Mouse (Mus musculus) kidney, adult 2 months (tissue): ENCODE measurements around the gene Hsd3b7.
A peak's percentile ranks its signal among the peaks of the same experiment; 100 is the strongest.

Source experiments
- CTCF ChIP-seq: fragments of 200-500 bp; conservative IDR thresholded peaks from 2 replicates; pipeline ENCODE4 v1.5.1; 2011; ENCODE audit warnings: low read depth, mild to moderate bottlenecking, control low read depth, low read length, moderate library complexity, mixed read lengths; ENCODE audit not compliant: insufficient read depth, insufficient read length
- POLR2A ChIP-seq: fragments of 200-500 bp; IDR thresholded peaks from one replicate; pipeline ENCODE4 v1.6.1; 2011; ENCODE audit warnings: low read depth, low read length, control low read depth

GRCm38 (mm10) chr7:127815954-127816821 lies 15.8 kb downstream of the Hsd3b7 start:
- peak; percentile 57 for TF ChIP-seq CTCF
- no peak for TF ChIP-seq POLR2A
